In genomic region chr14:28323243-28323642, GRCm38 (mm10) we compare ENCODE assay signal across 32 mouse cellular contexts.
"Had no signal": no experiment of that assay in that cellular context is flagged by ENCODE, and none has a peak within 500 bp of the region (broad histone marks: within the 10 kb centered on the region; RNA-seq: fewer than 3 reads in every experiment).

No protein-coding gene starts in this region.

- ATAC-seq: liver, embryonic 12.5 days; liver, postnatal 0 days; lung, postnatal 0 days; midbrain, embryonic 13.5 days; midbrain, embryonic 15.5 days; midbrain, embryonic 16.5 days had no signal

- H3K4me2 ChIP-seq: limb, embryonic 12.5 days; limb, embryonic 13.5 days; limb, embryonic 15.5 days; liver, embryonic 11.5 days; liver, embryonic 12.5 days; liver, embryonic 13.5 days; liver, embryonic 15.5 days; lung, embryonic 14.5 days; lung, embryonic 15.5 days; midbrain, embryonic 11.5 days; midbrain, embryonic 12.5 days; midbrain, embryonic 13.5 days; midbrain, embryonic 15.5 days; neural tube, embryonic 12.5 days had no signal

- H3K27ac ChIP-seq: limb, embryonic 12.5 days; limb, embryonic 13.5 days; limb, embryonic 15.5 days; liver, embryonic 12.5 days; liver, embryonic 13.5 days; liver, embryonic 14.5 days; liver, embryonic 15.5 days; lung, embryonic 15.5 days; macrophage; midbrain, embryonic 10.5 days; midbrain, embryonic 12.5 days; midbrain, embryonic 13.5 days; midbrain, embryonic 15.5 days; neural tube, embryonic 12.5 days had no signal

- H3K9me3 ChIP-seq: limb, embryonic 10.5 days; limb, embryonic 12.5 days; limb, embryonic 13.5 days; limb, embryonic 15.5 days; liver, embryonic 12.5 days; liver, embryonic 13.5 days; liver, embryonic 15.5 days; lung, embryonic 15.5 days; midbrain, embryonic 10.5 days; midbrain, embryonic 12.5 days; midbrain, embryonic 13.5 days; midbrain, embryonic 15.5 days; neural tube, embryonic 12.5 days had no signal

- H3K4me3 ChIP-seq: limb, embryonic 10.5 days; limb, embryonic 12.5 days; limb, embryonic 13.5 days; limb, embryonic 15.5 days; liver, embryonic 12.5 days; liver, embryonic 13.5 days; liver, embryonic 15.5 days; lung, embryonic 15.5 days; megakaryocyte, embryonic 14.5 days; midbrain, embryonic 10.5 days; midbrain, embryonic 12.5 days; midbrain, embryonic 13.5 days; midbrain, embryonic 15.5 days; myocyte; neural tube, embryonic 12.5 days had no signal

- H3K9ac ChIP-seq: limb, embryonic 12.5 days; limb, embryonic 13.5 days; limb, embryonic 15.5 days; liver, embryonic 12.5 days; liver, embryonic 13.5 days; liver, embryonic 14.5 days; liver, embryonic 15.5 days; liver, postnatal 0 days; lung, embryonic 14.5 days; lung, embryonic 15.5 days; midbrain, embryonic 12.5 days; midbrain, embryonic 13.5 days; midbrain, embryonic 15.5 days; neural tube, embryonic 12.5 days had no signal

- H3K36me3 ChIP-seq: limb, embryonic 10.5 days; limb, embryonic 12.5 days; limb, embryonic 13.5 days; limb, embryonic 15.5 days; liver, embryonic 12.5 days; liver, embryonic 13.5 days; liver, embryonic 15.5 days; lung, embryonic 15.5 days; midbrain, embryonic 10.5 days; midbrain, embryonic 12.5 days; midbrain, embryonic 13.5 days; midbrain, embryonic 15.5 days; neural tube, embryonic 12.5 days had no signal

- DNase-seq: left cerebral cortex, postnatal 4 days; liver; liver, embryonic 13.5 days; liver, postnatal 0 days; lung, adult 18-20 months; lung, adult 2 months; lung, embryonic 14.5 days; lung, postnatal 10 days; lung, postnatal 14 days; lung, postnatal 36 days; lung, postnatal 4 days; midbrain, embryonic 14.5 days had no signal

- H3K4me1 ChIP-seq: liver, embryonic 12.5 days; liver, embryonic 13.5 days; liver, embryonic 15.5 days; lung, embryonic 15.5 days; megakaryocyte, embryonic 14.5 days; midbrain, embryonic 12.5 days; midbrain, embryonic 15.5 days had no signal

- H3K27me3 ChIP-seq: limb, embryonic 12.5 days; limb, embryonic 13.5 days; limb, embryonic 15.5 days; liver, embryonic 12.5 days; liver, embryonic 13.5 days; liver, embryonic 15.5 days; lung, embryonic 15.5 days; megakaryocyte, embryonic 14.5 days; midbrain, embryonic 15.5 days; neural tube, embryonic 12.5 days had no signal
